Mouse (Mus musculus) gastrocnemius, postnatal 4 days (tissue): ENCODE measurements around the gene Onecut1. TPM values are rescaled to one million over a fixed set of nuclear protein-coding genes. Genes with fewer than 3 reads are reported as not detected.

Experiments
- DNase-seq, 2 experiments: peaks; one replicate each; pipeline ENCODE4 v3.0.0; 2021 to 2022; ENCODE audit warnings: low spot score in 2 of 2, mixed read lengths in 2 of 2
- total RNA-seq, 2 experiments: library from RNA; stranded (reverse); gene quantifications; 2 replicates each; pipeline ENCODE4 v1.2.3; 2021

Onecut1 gene
- total RNA-seq, 2 experiments from 2014 or later, result not detected

DNA sequence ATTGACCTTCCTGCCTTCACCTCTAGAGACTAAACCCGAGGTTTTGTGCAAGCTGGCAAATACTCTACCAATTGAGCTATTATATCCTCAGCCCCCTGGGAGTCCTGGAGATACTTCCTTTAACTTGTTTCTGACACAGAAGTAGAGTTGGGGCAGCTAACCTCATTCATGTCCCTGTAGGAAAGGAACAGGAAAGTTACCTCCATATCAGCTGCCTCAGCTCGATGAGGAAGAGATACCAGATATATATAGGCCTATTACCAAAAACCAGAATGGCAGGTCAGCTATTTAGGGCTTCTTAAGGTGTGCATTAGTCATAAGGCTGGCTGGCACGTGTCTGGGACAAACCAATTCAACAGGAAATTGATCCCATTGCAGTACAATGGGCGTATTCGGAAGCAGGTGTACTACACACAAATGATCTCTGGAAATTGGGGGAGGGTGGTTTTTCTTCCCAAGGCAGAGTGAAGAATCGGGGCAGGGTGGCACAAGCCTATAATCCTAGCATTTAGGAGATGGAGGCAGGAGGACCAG, 48.6 kb downstream of the Onecut1 start:
- no peak for DNase-seq

DNA sequence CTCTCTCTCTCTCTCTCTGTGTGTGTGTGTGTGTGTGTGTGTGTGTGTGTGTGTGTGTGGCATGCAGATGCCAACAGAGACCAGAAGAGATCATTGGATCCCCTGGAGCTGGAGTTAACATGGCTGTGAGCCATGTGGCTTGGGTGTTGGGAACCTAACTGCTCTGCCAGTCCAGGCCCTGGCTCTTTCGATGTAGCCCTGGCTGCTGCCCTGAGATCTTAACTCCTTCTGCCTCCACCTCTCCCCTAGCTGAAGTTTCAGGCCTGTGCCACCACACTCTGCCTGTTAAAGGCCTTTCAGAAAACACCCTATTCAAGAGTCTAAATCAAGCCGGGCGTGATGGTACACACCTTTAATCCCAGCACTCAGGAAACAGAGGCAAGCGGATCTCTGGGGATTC, 49.7 kb downstream of the Onecut1 start:
- DNase-seq, result no peak

DNA sequence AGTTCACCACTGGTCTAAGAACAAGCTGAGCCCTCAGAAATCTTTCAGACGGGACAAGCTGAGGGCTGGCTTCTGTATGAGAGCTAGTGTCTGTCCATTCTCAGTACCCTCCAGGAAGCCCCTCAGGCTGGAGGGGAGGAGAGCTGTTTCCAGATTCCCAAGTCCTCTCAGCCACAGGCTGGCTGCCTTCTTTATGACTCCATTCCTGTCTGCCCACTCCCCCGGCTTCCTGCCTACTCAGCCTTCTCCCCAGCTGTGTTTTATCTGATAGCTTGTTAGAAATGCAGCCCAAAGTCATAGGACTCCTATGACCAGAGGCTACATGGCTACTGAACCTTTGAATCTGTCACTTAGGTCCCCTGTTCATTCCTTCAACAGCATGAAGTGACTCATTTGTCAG, 50.2 kb downstream of the Onecut1 start:
- DNase-seq, result no peak

DNA sequence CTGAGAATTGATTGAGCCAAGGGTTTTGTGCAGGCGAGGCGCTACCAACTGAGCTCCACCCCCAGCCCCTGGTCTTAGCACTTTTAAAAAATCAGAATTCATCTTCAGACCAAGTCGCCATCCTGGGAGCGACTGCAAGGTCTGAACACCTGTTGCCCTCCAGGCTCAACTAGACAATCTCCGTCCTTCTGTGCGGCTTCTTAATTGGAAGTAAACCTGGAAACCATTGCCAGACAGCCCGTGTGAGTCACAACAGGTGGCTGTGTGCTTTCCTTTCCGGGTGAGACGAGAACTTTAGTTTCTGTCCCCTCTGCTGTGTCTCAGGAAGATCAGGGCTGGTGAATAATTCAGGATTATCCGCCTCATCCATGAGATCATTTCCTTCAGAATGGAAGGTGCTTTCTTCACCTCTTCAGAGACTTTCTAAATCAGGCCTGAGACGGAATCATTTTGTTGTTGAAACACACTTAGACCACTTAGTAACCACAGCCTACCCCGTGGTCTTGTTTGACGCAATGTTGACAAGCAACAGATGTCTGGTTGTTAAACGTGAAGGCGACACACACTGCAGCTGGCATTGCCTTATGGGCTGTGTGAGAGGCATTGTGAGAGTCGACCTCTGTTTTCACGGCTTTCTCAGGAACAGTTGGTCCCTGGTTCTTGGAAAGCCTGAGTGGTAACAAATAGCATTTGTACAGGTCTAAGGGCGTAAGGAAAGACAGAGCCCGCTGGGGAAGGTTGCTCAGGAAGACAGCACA, 51.1 kb downstream of the Onecut1 start:
- DNase-seq, result no peak

DNA sequence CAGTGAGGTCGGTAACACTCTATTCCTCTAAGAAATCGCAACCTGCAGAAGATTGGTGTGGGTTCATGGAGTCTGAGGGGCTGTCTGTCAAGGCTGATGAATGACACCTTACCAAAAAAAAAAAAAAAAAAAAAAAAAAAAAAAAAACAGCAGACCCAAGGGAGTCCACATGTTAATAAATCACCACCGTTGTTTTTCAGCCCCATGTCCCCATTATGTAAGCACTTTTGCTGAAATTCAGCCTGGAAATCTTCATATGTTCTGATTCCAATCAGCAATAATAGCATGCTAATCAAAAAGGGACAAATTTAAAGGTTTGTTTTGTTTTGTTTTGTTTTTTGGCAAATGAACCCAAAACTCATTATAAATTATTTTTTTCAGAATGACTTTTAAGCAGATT, 53.9 kb downstream of the Onecut1 start:
- no peak for DNase-seq

DNA sequence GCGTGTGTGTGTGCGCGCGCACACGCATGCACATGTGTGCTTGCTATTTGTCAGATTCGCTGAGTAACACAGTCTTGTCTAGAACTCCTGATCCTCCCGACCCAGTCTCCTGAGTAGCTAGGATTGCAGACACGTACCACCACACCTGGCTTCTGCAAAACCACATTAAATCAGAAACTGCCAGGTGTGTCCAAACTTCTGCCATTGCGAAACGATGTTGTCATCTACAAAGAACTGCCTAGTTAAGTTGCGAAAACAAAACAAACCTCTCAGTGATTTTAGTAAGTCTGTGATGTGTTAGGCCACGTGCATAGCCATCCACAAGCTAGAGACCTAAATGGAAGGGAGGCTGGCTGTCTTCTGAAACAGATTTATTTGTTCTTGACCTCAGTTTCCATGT, 58.7 kb downstream of the Onecut1 start:
- DNase-seq, result no peak

DNA sequence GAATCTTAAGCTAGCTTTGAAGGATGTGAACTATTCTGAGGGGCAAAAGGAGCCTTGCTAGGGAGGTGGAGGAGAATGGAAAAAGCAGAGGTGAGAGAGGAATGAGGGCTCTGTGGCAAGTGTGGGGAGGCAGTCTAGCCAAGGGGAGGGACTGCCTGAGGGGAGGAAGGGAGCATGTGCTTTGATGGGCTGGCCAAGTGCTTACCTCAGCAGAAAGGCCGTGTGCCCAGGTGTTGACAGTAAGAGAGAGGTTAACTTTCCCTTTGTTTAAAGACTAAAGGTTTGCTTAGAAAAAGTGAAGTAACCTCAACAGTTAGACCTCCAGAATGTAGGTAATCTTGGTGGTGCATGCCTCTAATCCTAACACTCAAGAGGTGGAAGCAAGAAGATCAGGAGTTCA, 59.7 kb downstream of the Onecut1 start:
- no peak for DNase-seq

DNA sequence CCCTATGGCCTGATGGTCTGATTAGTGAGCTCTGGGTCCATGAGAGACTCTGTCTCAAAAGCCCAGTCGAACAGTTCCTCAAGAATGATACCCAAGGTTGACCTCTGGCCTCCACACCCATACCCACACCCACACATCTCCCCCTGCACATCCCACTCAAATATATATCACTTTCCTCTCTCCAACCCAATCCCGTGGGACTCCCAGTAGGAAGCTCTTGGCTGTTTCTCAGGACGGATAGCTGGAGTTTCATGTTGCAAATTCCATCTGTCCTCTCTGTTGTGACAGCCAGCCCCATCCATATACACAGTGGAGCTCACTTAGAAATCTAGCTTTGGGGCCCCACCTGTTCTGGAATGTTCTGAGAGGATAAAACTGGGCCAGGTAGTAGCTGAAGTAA, 61.2 kb downstream of the Onecut1 start:
- no peak for DNase-seq

DNA sequence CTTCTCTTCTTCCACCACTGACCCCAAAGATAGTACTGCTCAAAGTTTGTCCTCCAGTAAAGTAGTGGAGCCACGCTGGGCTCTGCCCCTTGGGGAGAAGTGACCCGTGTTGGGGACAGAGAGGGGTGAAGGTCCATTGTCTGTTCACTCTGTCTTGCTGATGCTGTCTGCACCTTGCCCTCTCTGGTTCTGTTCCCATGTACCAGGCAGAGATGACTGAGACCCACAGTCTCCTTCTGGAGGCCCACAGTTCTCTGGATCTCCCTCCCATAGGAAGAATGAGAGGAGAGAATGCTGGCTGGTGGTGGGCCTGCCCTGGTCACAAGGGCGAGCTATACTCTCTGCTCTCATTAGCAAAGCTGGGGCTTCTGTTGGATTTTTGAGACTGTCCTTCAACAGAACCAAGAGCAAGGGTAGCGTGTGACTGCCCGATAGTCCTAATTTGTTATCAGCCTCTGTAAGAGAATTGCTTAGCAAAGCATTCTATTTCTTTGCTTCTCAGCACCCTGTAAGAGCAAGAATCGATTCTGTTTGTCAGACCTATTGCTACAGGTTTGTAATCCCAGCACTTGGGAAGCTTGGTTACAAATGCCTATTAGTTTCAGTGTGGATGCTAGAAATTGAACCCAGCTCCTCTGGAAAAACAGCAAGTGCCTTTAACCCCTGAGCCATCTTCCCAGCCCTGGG, 61.7 kb downstream of the Onecut1 start:
- DNase-seq, result no peak

DNA sequence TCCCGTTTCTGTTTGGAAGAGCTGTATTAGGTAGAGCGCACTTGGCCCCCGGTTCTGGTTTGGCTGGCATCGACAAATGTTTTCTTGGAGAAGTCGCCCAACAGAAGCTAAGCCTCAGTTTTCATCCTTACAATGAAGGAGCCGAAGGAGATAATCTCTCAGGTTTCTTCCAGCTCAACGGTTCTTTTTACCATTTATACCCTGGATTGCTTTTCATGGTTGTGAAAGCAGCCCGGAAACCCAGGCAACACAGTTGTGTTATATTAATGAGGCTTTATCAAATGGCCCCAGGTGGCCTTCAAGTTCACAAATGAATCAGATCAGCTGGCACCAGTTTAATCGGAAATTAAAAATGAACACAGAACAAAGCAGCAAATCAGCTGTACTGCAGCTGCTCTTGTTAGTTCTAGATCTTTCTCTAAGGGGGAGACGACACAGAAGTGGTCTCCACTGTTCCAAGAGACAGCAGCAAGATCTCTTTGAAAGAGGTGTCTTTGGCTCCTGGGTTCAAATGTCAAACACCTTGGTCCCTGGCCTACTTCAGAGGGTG, 63.6 kb downstream of the Onecut1 start:
- DNase-seq, result no peak

DNA sequence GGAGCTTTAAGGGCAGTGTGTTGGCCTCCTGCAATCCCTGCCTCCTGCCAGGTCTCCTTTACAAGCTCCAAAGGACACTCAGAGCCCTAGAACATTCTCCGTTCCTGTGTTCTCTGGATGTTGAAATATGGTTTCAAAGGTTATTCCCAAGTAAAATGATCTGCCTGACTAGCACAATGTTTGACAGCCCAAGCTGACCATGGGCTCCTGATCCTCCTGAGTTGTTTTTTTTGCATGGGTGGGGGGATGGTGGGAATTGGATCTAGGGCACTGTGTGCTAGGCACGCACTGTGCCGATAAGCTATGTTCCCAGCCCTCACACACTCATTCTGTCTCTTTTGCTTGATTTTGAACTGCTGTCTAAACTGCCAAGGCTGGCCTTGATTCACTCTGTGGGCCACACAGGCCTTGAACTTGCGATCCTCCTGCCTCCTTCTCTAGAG, 68.3 kb downstream of the Onecut1 start:
- DNase-seq, result no peak

DNA sequence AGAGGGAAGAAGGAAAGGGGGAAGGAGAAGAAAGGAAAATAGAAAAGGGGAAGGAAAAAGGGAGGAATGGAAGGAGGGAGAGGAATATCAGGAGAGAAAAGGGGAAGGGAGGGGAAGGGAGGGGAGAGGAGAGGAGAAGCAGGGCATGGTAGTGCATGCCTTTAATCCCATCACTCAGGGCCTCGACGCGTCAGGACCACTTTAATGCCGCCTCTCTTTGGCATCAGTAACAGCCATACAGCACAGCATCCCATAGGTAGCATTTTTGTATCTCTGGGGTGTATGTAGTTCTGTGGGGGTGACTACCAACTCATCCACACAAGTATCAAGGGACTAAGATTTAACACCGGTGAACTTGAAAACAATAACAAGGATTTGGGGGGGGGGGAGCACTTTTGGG, 68.9 kb downstream of the Onecut1 start:
- no peak for DNase-seq

DNA sequence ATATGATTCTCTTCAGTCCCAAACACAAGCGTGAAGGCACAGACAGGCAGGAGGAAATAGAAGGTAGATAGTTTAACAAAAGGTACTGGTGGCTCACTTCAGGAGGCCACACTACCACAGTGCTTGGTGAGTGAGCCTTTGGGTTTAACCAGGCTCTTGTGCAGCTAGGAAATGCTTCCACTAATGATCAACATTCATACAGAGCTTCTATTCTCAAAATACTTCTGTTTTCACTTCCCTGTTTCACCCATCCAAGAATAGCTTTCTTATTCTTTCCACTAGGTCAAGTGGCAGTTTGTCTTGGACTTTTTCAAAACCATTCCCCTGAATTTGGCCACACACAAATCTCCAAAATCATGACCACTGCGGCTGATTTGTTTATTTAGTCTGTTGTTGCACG, 73.6 kb downstream of the Onecut1 start:
- no peak for DNase-seq

DNA sequence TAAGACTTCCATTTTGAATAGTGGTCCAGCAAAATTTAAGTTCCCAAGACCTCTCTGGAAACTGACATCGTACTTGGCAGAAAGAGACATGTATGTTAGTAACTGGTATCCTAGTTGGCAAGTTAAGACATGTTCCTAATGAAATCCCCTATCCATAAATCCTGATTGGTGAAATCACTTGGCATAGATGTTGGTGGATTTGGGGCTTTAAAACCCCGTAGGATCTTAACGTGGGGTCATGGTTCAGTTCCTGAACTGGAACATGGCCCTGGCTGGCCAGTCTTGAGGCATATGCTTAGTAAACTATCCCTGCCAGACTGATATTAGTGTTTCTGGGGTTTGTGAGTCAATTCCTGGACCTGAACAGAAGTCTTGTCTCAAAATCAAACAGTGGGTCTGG, 76.0 kb downstream of the Onecut1 start:
- no peak for DNase-seq

DNA sequence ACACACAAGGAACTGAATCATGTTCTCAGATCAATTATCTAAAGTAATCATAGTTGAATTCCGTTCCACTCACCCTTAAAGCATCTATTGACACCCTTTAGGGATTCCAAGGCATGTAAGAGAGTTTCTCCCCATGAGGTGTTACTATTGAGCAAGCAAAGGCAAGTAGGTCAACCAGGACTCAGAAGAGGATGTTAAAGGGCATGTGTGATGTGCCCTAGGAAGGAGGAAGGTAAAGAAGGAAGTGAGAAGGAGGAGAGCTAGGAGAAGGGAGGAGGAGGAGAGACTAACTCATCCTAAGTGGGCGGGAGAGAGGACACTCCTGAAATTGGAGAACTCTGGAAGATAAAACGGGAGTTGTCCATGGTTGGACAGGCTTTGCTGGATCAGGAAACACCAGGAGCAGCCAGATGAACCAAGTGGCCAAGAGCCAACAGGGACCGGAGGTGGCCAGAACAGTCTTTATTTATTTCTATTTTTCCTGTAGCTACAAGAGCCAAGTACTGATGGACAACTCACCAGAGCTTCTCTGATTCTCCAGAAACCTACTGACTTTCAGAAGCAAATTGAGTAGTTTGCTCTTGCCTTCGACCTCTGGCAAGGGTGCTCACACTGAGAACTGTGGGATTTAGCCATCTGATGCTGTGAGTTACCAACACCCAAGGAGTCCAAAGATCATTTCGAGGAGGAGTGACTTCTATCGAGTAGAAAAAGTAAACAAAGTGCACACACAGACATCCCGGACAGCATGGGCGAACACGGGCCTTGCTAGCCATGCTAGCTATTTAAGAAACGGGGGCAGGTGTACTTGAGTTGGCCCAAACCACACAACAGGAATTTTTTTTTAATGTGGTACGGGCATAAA, 77.2 kb downstream of the Onecut1 start:
- no peak for DNase-seq

Other genes with a start within 250 kb of the Onecut1 start
- 10 to 100 TPM; 23.7 to 36.8 TPM for gene Fam214a, start 91.0 kb downstream of the Onecut1 start, total RNA-seq
- 100 to 1,000 TPM; 147 to 167 TPM for gene Arpp19, start 175.7 kb downstream of the Onecut1 start, total RNA-seq
- 10 to 100 TPM; 38.8 to 39.1 TPM for gene Myo5a, start 209.1 kb downstream of the Onecut1 start, total RNA-seq